In the genomic region with DNA sequence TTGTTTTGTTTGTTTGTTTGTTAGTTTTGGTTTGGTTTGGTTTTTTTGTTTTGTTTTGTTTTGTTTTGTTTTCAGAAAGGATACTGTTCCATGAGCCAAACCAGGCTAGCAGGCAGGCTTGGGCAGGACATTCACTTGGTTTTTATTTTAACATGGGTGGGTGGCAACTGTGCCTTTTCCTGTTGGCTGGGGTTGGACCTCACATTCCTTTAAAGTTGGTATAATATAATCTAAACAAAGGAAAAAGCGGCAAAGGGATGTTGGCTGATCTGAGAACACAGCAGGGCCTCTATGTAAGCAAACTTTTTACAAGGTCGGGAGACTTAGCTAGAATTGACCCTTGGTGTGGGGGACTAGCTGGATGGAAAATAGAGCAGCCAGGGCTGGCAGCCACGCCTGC, we compare ENCODE assay signal across 23 mouse cellular contexts. TPM values are rescaled to one million over a fixed set of nuclear protein-coding genes. Genes with fewer than 3 reads are reported as not detected.
A peak's percentile ranks its signal among the peaks of the same experiment; 100 is the strongest.
DNase-seq lines count a peak whose midpoint lies in the region; ATAC-seq lines count a peak whose summit lies in the region.
"Had no signal": no experiment of that assay in that cellular context is flagged by ENCODE, and none has a peak within 500 bp of the region (broad histone marks: within the 10 kb centered on the region; RNA-seq: fewer than 3 reads in every experiment).

No protein-coding gene starts in this region.

- no peak overlapping the region for H3K9ac ChIP-seq in heart, embryonic 13.5 days
- H3K9ac ChIP-seq in lung, embryonic 16.5 days (ENCODE audit: low read length), result no peak overlapping the region
- H3K9ac ChIP-seq: embryonic facial prominence, embryonic 12.5 days; forebrain, embryonic 13.5 days; forebrain, embryonic 15.5 days had no signal

- no peak overlapping the region for H3K4me3 ChIP-seq in heart, embryonic 13.5 days
- no peak overlapping the region for H3K4me3 ChIP-seq in lung, embryonic 16.5 days (ENCODE audit: low read length)
- H3K4me3 ChIP-seq: embryonic facial prominence, embryonic 10.5 days; embryonic facial prominence, embryonic 12.5 days; forebrain, embryonic 13.5 days; forebrain, embryonic 15.5 days had no signal

- no peak for DNase-seq in heart, adult 11 months
- no peak for DNase-seq in lung, postnatal 14 days
- peak; percentile 41 for DNase-seq in lung, postnatal 25 days (ENCODE audit: low spot score)
- no peak for DNase-seq in lung, postnatal 4 days
- DNase-seq: adrenal gland, adult 8-10 months; adrenal gland, postnatal 14 days; adrenal gland, postnatal 36 days; B cell, adult 2 months; cerebellum, adult 11-12 months; cerebellum, adult 2 months; cerebellum, adult 9-10 months; cerebellum, postnatal 10 days; cerebellum, postnatal 25 days had no signal

- H3K9me3 ChIP-seq in heart, embryonic 13.5 days, result no peaks in the 10 kb centered on the region
- no peaks in the 10 kb centered on the region for H3K9me3 ChIP-seq in lung, embryonic 16.5 days (ENCODE audit: control insufficient read depth, low read length)
- H3K9me3 ChIP-seq: embryonic facial prominence, embryonic 10.5 days; embryonic facial prominence, embryonic 12.5 days; forebrain, embryonic 13.5 days; forebrain, embryonic 15.5 days; G1E had no signal

- 0 out of 2 replicates have a peak overlapping the region, but pooled peaks have one; percentile 9 for H3K27ac ChIP-seq in heart, embryonic 13.5 days (replicated peaks)
- H3K27ac ChIP-seq in lung, embryonic 16.5 days (ENCODE audit: low read length), result peak overlapping the region; percentile 59; the same call in 1 of the 2 replicates
- H3K27ac ChIP-seq: embryonic facial prominence, embryonic 10.5 days; embryonic facial prominence, embryonic 12.5 days; forebrain, embryonic 13.5 days; forebrain, embryonic 15.5 days had no signal

- peaks cover 37% of the 10 kb centered on the region for H3K4me1 ChIP-seq in heart, embryonic 13.5 days
- peaks cover 9% of the 10 kb centered on the region for H3K4me1 ChIP-seq in lung, embryonic 16.5 days (replicated peaks; ENCODE audit: control insufficient read depth, insufficient read depth, low read length)
- H3K4me1 ChIP-seq: forebrain, embryonic 13.5 days; forebrain, embryonic 15.5 days had no signal

- H3K4me2 ChIP-seq in heart, embryonic 13.5 days, result no peak overlapping the region
- no peak overlapping the region for H3K4me2 ChIP-seq in lung, embryonic 16.5 days (ENCODE audit: low read depth, low read length)
- H3K4me2 ChIP-seq: embryonic facial prominence, embryonic 12.5 days; forebrain, embryonic 13.5 days; forebrain, embryonic 15.5 days had no signal

- no peak for ATAC-seq in heart, embryonic 13.5 days (ENCODE audit: extremely low read depth, insufficient number of reproducible peaks, low FRiP score, low TSS enrichment)
- ATAC-seq in lung, embryonic 16.5 days (ENCODE audit: low read depth), result 0 out of 2 replicates have a peak, but pooled peaks have one; percentile 19
- ATAC-seq: activated CD4-positive, CD25-positive, alpha-beta regulatory T cell, adult 4 months; CD4-positive, CD25-positive, alpha-beta regulatory T cell, adult 4 months; forebrain, embryonic 13.5 days; forebrain, embryonic 15.5 days; Patski had no signal

- no peaks in the 10 kb centered on the region for H3K36me3 ChIP-seq in heart, embryonic 13.5 days
- no peaks in the 10 kb centered on the region for H3K36me3 ChIP-seq in lung, embryonic 16.5 days (ENCODE audit: control insufficient read depth, insufficient read depth, low read length)
- H3K36me3 ChIP-seq: embryonic facial prominence, embryonic 10.5 days; embryonic facial prominence, embryonic 12.5 days; forebrain, embryonic 15.5 days; G1E had no signal

- no peaks in the 10 kb centered on the region for H3K27me3 ChIP-seq in heart, embryonic 13.5 days (replicated peaks)
- H3K27me3 ChIP-seq in lung, embryonic 16.5 days (ENCODE audit: control insufficient read depth, insufficient read depth, low read depth, low read length), result no peaks in the 10 kb centered on the region
- H3K27me3 ChIP-seq: embryonic facial prominence, embryonic 12.5 days; forebrain, embryonic 13.5 days; forebrain, embryonic 15.5 days; Patski had no signal

- 54% methylated on average over 3 of the region's 3 CpGs for WGBS in heart, embryonic 13.5 days
- 16% methylated on average over 3 of the region's 3 CpGs for WGBS in lung, embryonic 16.5 days

RNA-seq across cellular contexts. Expression of a gene that starts 17.4 kb away (rescaled TPM):
- 21.6 and 21.8 TPM in 2 replicates for polyA plus RNA-seq in heart, embryonic 13.5 days (2015; fragmentation: Nextera tagmentation; extraction: Ambion mirVana)
- polyA plus RNA-seq in lung, embryonic 16.5 days (2015; fragmentation: Nextera tagmentation; extraction: Ambion mirVana), result 14.4 and 15.8 TPM in 2 replicates
- polyA plus RNA-seq: G1E had no signal
